Mouse (Mus musculus) kidney, embryonic 16.5 days (tissue): ENCODE measurements around the gene Trpm4. TPM values are rescaled to one million over a fixed set of nuclear protein-coding genes. Genes with fewer than 3 reads are reported as not detected.

Source experiments
- polyA plus RNA-seq: library from polyadenylated mRNA; unstranded; fragments of >200 nt; fragmentation: Nextera tagmentation; extraction: Ambion mirVana; gene quantifications from 2 replicates; pipeline ENCODE4 v1.2.1, GENCODE M21; 2015

Trpm4 gene
- polyA plus RNA-seq, 1 experiment from 2014 or later = 23.6 TPM

Other genes starting within 250 kb of the Trpm4 start
- gene Rcn3, start 241.6 kb downstream of the Trpm4 start, polyA plus RNA-seq = 352 and 369 TPM in 2 replicates
- 93.7 and 114 TPM in 2 replicates for gene Fcgrt, start 229.9 kb downstream of the Trpm4 start, polyA plus RNA-seq
- gene Rps11, start 209.3 kb downstream of the Trpm4 start, polyA plus RNA-seq = 1,363 and 1,408 TPM in 2 replicates
- gene Rpl13a, start 205.0 kb downstream of the Trpm4 start, polyA plus RNA-seq = 1,083 and 1,117 TPM in 2 replicates
- gene Gm45713, start 197.5 kb downstream of the Trpm4 start, polyA plus RNA-seq = 0.18 TPM in 1 of 2 replicates, not detected in the other
- 0.95 and 1.9 TPM in 2 replicates for gene Flt3l, start 197.3 kb downstream of the Trpm4 start, polyA plus RNA-seq
- gene Pih1d1, start 179.5 kb downstream of the Trpm4 start, polyA plus RNA-seq = 109 and 112 TPM in 2 replicates
- gene Aldh16a1, start 179.2 kb downstream of the Trpm4 start, polyA plus RNA-seq = 81.2 and 88.6 TPM in 2 replicates
- gene Slc17a7, start 169.8 kb downstream of the Trpm4 start, polyA plus RNA-seq = 0.19 and 0.42 TPM in 2 replicates
- gene Gfy, start 154.2 kb downstream of the Trpm4 start, polyA plus RNA-seq = not detected in 2 replicates
- not detected in 2 replicates for gene Pth2, start 152.8 kb downstream of the Trpm4 start, polyA plus RNA-seq
- 0.85 and 0.86 TPM in 2 replicates for gene Ccdc155, start 128.9 kb downstream of the Trpm4 start, polyA plus RNA-seq
- 0.78 TPM in 1 of 2 replicates, not detected in the other for gene Dkkl1, start 121.6 kb downstream of the Trpm4 start, polyA plus RNA-seq
- gene Tead2, start 118.0 kb downstream of the Trpm4 start, polyA plus RNA-seq = 195 and 203 TPM in 2 replicates
- 1.0 and 1.1 TPM in 2 replicates for gene Cd37, start 94.7 kb downstream of the Trpm4 start, polyA plus RNA-seq
- gene Slc6a16, start 92.7 kb downstream of the Trpm4 start, polyA plus RNA-seq = 0.28 and 0.30 TPM in 2 replicates
- gene Slc6a21, start 56.3 kb downstream of the Trpm4 start, polyA plus RNA-seq = not detected in 2 replicates
- gene Hrc, start 1.5 kb upstream of the Trpm4 start, polyA plus RNA-seq = 1.7 and 1.8 TPM in 2 replicates
- gene Ppfia3, start 33.2 kb upstream of the Trpm4 start, polyA plus RNA-seq = 5.1 and 6.3 TPM in 2 replicates
- 1.7 and 1.9 TPM in 2 replicates for gene Lin7b, start 36.8 kb upstream of the Trpm4 start, polyA plus RNA-seq
- 211 and 227 TPM in 2 replicates for gene Snrnp70, start 62.0 kb upstream of the Trpm4 start, polyA plus RNA-seq
- not detected in 2 replicates for gene Kcna7, start 71.9 kb upstream of the Trpm4 start, polyA plus RNA-seq
- 1.5 and 1.6 TPM in 2 replicates for gene Ntf5, start 79.9 kb upstream of the Trpm4 start, polyA plus RNA-seq
- gene Lhb, start 87.0 kb upstream of the Trpm4 start, polyA plus RNA-seq = not detected in 2 replicates
- gene Gys1, start 101.1 kb upstream of the Trpm4 start, polyA plus RNA-seq = 51.1 and 51.7 TPM in 2 replicates
- gene Ruvbl2, start 104.3 kb upstream of the Trpm4 start, polyA plus RNA-seq = 164 and 173 TPM in 2 replicates
- gene Ftl1, start 126.1 kb upstream of the Trpm4 start, polyA plus RNA-seq = 5,149 and 5,628 TPM in 2 replicates
- 172 and 182 TPM in 2 replicates for gene Bax, start 133.1 kb upstream of the Trpm4 start, polyA plus RNA-seq
- gene Tulp2, start 148.1 kb upstream of the Trpm4 start, polyA plus RNA-seq = 0.80 and 1.1 TPM in 2 replicates
- gene Gm45808, start 153.0 kb upstream of the Trpm4 start, polyA plus RNA-seq = not detected in 2 replicates
- gene Dhdh, start 155.0 kb upstream of the Trpm4 start, polyA plus RNA-seq = 2.4 and 3.3 TPM in 2 replicates
- gene Nucb1, start 176.6 kb upstream of the Trpm4 start, polyA plus RNA-seq = 295 and 299 TPM in 2 replicates
- gene Ppp1r15a, start 192.5 kb upstream of the Trpm4 start, polyA plus RNA-seq = 24.3 and 24.8 TPM in 2 replicates
- gene Plekha4, start 192.6 kb upstream of the Trpm4 start, polyA plus RNA-seq = 4.4 and 5.3 TPM in 2 replicates
- 13.5 and 15.5 TPM in 2 replicates for gene Hsd17b14, start 221.1 kb upstream of the Trpm4 start, polyA plus RNA-seq
- 87.9 and 93.2 TPM in 2 replicates for gene Bcat2, start 236.4 kb upstream of the Trpm4 start, polyA plus RNA-seq